Mouse (Mus musculus) kidney, embryonic 15.5 days (tissue): ENCODE measurements around the gene Pofut2. TPM values are rescaled to one million over a fixed set of nuclear protein-coding genes. Genes with fewer than 3 reads are reported as not detected.

Experiments used
- ATAC-seq: fragments of 200-750 bp; cut with Nextera tagmentation; replicated peaks from 2 replicates; pipeline ENCODE4 v1.8.0; 2017; ENCODE audit warnings: moderate TSS enrichment; ENCODE audit not compliant: low FRiP score
- H3K27ac ChIP-seq: fragments of 300-500 bp; sonication (generic); 2 replicates; pipeline ENCODE4 v1.5.1; 2015; ENCODE audit warnings: mild to moderate bottlenecking, inconsistent platforms
- H3K27me3 ChIP-seq: fragments of 300-500 bp; sonication (generic); 2 replicates; pipeline ENCODE4 v1.6.1; 2015; ENCODE audit warnings: inconsistent platforms
- H3K36me3 ChIP-seq: fragments of 300-500 bp; sonication (generic); 2 replicates; pipeline ENCODE4 v1.6.1; 2015; ENCODE audit warnings: inconsistent platforms
- H3K4me1 ChIP-seq: fragments of 300-500 bp; sonication (generic); 2 replicates; pipeline ENCODE4 v1.6.1; 2015; ENCODE audit warnings: inconsistent platforms
- H3K4me2 ChIP-seq: fragments of 300-500 bp; sonication (generic); 2 replicates; pipeline ENCODE4 v1.6.1; 2015; ENCODE audit warnings: moderate library complexity, mild to moderate bottlenecking, inconsistent platforms
- H3K4me3 ChIP-seq: fragments of 300-500 bp; sonication (generic); replicated peaks from 2 replicates; pipeline ENCODE4 v1.5.1; 2015; ENCODE audit warnings: mild to moderate bottlenecking, inconsistent platforms
- H3K9ac ChIP-seq: fragments of 300-500 bp; sonication (generic); 2 replicates; pipeline ENCODE4 v1.6.1; 2015; ENCODE audit warnings: mild to moderate bottlenecking, inconsistent platforms
- H3K9me3 ChIP-seq: fragments of 300-500 bp; sonication (generic); replicated peaks from 2 replicates; pipeline ENCODE4 v1.6.1; 2016; ENCODE audit warnings: inconsistent platforms
- WGBS: fragments of 180-500 bp; shearing (Covaris S2); methylation state at CpG from one replicate; pipeline ENCODE4 v1.1.7; 2015; ENCODE audit warnings: mixed read lengths; 5-methylcytosine and 5-hydroxymethylcytosine counted together
- polyA plus RNA-seq: library from polyadenylated mRNA; unstranded; fragments of >200 nt; fragmentation: Nextera tagmentation; extraction: Ambion mirVana; gene quantifications from 2 replicates; pipeline ENCODE4 v1.2.1, GENCODE M21; 2015

Pofut2 gene
- 118 and 134 TPM in 2 replicates for polyA plus RNA-seq

- WGBS = under 1% methylated on average over 81 of the region's 81 CpGs
- Histone ChIP-seq H3K27me3 (no peaks in the 10 kb centered on the region), H3K9ac (peak within 1 kb of the TSS; percentile 94), H3K4me3 (peak within 1 kb of the TSS; percentile 89), H3K4me2 (peak within 1 kb of the TSS; percentile 80), H3K36me3 (peaks cover 36% of the 10 kb centered on the region), H3K4me1 (peaks cover 35% of the 10 kb centered on the region), H3K9me3 (no peaks in the 10 kb centered on the region), H3K27ac (peak within 1 kb of the TSS; percentile 95)
- ATAC-seq = peak; percentile 98
These were observed at the start of gene Pofut2 for GRCm38 (mm10) chr10:77258704-77259621. TSS of gene Pofut2 (plus strand) at chr10:77259218.

- Histone ChIP-seq H3K4me3 (no peak overlapping the region), H3K9ac (no peak overlapping the region), H3K27ac (no peak overlapping the region), H3K4me1 (peaks cover 57% of the 10 kb centered on the region), H3K9me3 (no peaks in the 10 kb centered on the region), H3K4me2 (no peak overlapping the region), H3K27me3 (no peaks in the 10 kb centered on the region), H3K36me3 (no peaks in the 10 kb centered on the region)
- ATAC-seq = no peak
- 50% methylated on average over 5 of the region's 5 CpGs for WGBS
These were observed 49.8 kb upstream of the Pofut2 start for GRCm38 (mm10) chr10:77209261-77209660.

GRCm38 (mm10) chr10:77210666-77211065, 48.4 kb upstream of the Pofut2 start:
- no peaks in the 10 kb centered on the region for H3K36me3 ChIP-seq
- no peaks in the 10 kb centered on the region for H3K9me3 ChIP-seq
- no peak for ATAC-seq
- no peak overlapping the region for H3K4me3 ChIP-seq
- 89% methylated on average over 3 of the region's 3 CpGs for WGBS
- no peak overlapping the region for H3K9ac ChIP-seq
- H3K4me1 ChIP-seq = peaks cover 63% of the 10 kb centered on the region
- H3K4me2 ChIP-seq = no peak overlapping the region
- H3K27ac ChIP-seq = peak overlapping the region; percentile 78
- H3K27me3 ChIP-seq = no peaks in the 10 kb centered on the region

- 42% methylated on average over 11 of the region's 11 CpGs for WGBS
- Histone ChIP-seq H3K27me3 (no peaks in the 10 kb centered on the region), H3K4me3 (no peak overlapping the region), H3K36me3 (no peaks in the 10 kb centered on the region), H3K27ac (peak overlapping the region; percentile 78), H3K4me2 (no peak overlapping the region), H3K9me3 (no peaks in the 10 kb centered on the region), H3K9ac (no peak overlapping the region), H3K4me1 (peaks cover 67% of the 10 kb centered on the region)
- ATAC-seq = 0 out of 2 replicates have a peak, but pooled peaks have one; percentile 22
These were observed 47.9 kb upstream of the Pofut2 start for GRCm38 (mm10) chr10:77211116-77211570.

GRCm38 (mm10) chr10:77212354-77213120, 46.5 kb upstream of the Pofut2 start:
- WGBS = 79% methylated on average over 6 of the region's 6 CpGs
- Histone ChIP-seq H3K27ac (peak overlapping the region; percentile 82; the same call in 1 of the 2 replicates), H3K4me1 (peaks cover 67% of the 10 kb centered on the region), H3K9me3 (no peaks in the 10 kb centered on the region), H3K9ac (no peak overlapping the region), H3K4me3 (no peak overlapping the region), H3K36me3 (no peaks in the 10 kb centered on the region), H3K27me3 (no peaks in the 10 kb centered on the region), H3K4me2 (no peak overlapping the region)
- ATAC-seq = no peak

- no peak overlapping the region for H3K9ac ChIP-seq
- ATAC-seq = no peak
These were observed 45.5 kb upstream of the Pofut2 start for GRCm38 (mm10) chr10:77213483-77213882.

GRCm38 (mm10) chr10:77214586-77214985, 44.4 kb upstream of the Pofut2 start:
- no peaks in the 10 kb centered on the region for H3K36me3 ChIP-seq
- H3K27ac ChIP-seq = peak overlapping the region; percentile 82
- ATAC-seq = no peak
- no peak overlapping the region for H3K9ac ChIP-seq
- H3K4me3 ChIP-seq = no peak overlapping the region
- 57% methylated on average over 8 of the region's 8 CpGs for WGBS
- H3K9me3 ChIP-seq = no peaks in the 10 kb centered on the region
- H3K27me3 ChIP-seq = no peaks in the 10 kb centered on the region
- no peak overlapping the region for H3K4me2 ChIP-seq
- H3K4me1 ChIP-seq = peaks cover 62% of the 10 kb centered on the region

More at GRCm38 (mm10) chr10:77213483-77213882, 45.5 kb upstream of the Pofut2 start:
- Histone ChIP-seq H3K4me2 (no peak overlapping the region), H3K27me3 (no peaks in the 10 kb centered on the region), H3K4me1 (peaks cover 72% of the 10 kb centered on the region), H3K9me3 (no peaks in the 10 kb centered on the region), H3K27ac (peak overlapping the region; percentile 82), H3K4me3 (no peak overlapping the region), H3K36me3 (no peaks in the 10 kb centered on the region)
- 77% methylated on average over 5 of the region's 5 CpGs for WGBS

GRCm38 (mm10) chr10:77215641-77216040, 43.4 kb upstream of the Pofut2 start:
- Histone ChIP-seq H3K27ac (peak overlapping the region; percentile 82), H3K4me2 (no peak overlapping the region), H3K4me1 (peaks cover 62% of the 10 kb centered on the region), H3K9me3 (no peaks in the 10 kb centered on the region), H3K9ac (no peak overlapping the region), H3K4me3 (no peak overlapping the region), H3K27me3 (no peaks in the 10 kb centered on the region), H3K36me3 (no peaks in the 10 kb centered on the region)
- ATAC-seq = no peak
- WGBS = 60% methylated on average over 4 of the region's 4 CpGs

GRCm38 (mm10) chr10:77216313-77216712, 42.7 kb upstream of the Pofut2 start:
- Histone ChIP-seq H3K4me2 (no peak overlapping the region), H3K27me3 (no peaks in the 10 kb centered on the region), H3K9ac (no peak overlapping the region), H3K27ac (peak overlapping the region; percentile 82), H3K4me1 (peaks cover 63% of the 10 kb centered on the region), H3K4me3 (no peak overlapping the region), H3K36me3 (no peaks in the 10 kb centered on the region), H3K9me3 (no peaks in the 10 kb centered on the region)
- 65% methylated on average over 2 of the region's 2 CpGs for WGBS
- no peak for ATAC-seq

GRCm38 (mm10) chr10:77217155-77217731, 41.8 kb upstream of the Pofut2 start:
- WGBS = 45% methylated on average over 6 of the region's 6 CpGs

GRCm38 (mm10) chr10:77218059-77218458, 41.0 kb upstream of the Pofut2 start:
- no peak for ATAC-seq
- Histone ChIP-seq H3K4me2 (no peak overlapping the region), H3K4me1 (peaks cover 52% of the 10 kb centered on the region), H3K9ac (no peak overlapping the region), H3K27me3 (no peaks in the 10 kb centered on the region), H3K36me3 (no peaks in the 10 kb centered on the region), H3K27ac (no peak overlapping the region), H3K9me3 (no peaks in the 10 kb centered on the region), H3K4me3 (no peak overlapping the region)
- WGBS = 91% methylated on average over 4 of the region's 4 CpGs

More at GRCm38 (mm10) chr10:77217155-77217731, 41.8 kb upstream of the Pofut2 start:
- H3K27me3 ChIP-seq = no peaks in the 10 kb centered on the region
- H3K4me2 ChIP-seq = no peak overlapping the region
- H3K36me3 ChIP-seq = no peaks in the 10 kb centered on the region
- H3K27ac ChIP-seq = peak overlapping the region; percentile 82
- no peak overlapping the region for H3K9ac ChIP-seq
- no peaks in the 10 kb centered on the region for H3K9me3 ChIP-seq
- H3K4me1 ChIP-seq = peaks cover 60% of the 10 kb centered on the region
- ATAC-seq = no peak
- H3K4me3 ChIP-seq = no peak overlapping the region
